Mouse (Mus musculus) forelimb bud, embryonic 11.5 days (tissue): ENCODE data around the gene Podn.

Experiments used
- DNase-seq: peaks from one replicate; pipeline ENCODE4 v3.0.0-alpha.2; 2012; ENCODE audit warnings: low read depth, low spot score

The Podn gene

DNA sequence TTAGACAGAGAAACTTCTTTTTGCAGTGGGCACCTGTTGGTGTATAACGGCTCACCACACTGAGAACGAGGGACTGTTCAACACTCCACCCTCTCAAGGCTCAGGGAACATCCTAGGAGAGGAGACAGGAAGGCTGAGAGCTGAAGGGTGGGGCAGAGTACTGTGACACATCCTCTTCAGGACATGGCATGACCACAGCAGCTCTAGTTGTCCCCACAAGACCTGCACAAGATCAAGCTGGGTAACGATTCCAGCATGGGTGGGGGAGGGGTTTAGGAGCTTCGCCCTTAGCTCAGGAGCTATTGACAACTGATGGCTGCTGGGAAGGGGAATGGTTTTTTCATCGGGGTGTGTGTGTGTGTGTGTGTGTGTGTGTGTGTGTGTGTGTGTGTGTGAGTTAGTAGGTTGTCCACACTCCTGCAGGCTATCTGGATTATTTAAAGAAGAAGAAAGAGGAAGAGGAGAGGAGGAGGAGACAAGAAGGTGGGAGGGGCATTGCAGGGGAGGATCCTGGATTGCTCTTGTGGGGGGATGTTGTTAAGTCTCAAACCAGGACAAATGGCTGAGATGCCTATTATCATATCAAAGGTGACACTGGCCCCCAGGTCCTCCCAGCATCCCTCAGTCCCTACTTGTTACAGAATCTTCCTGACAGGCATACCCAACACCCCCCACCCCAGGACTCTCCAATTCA is 129.7 kb downstream of the Podn start:
- no peak for DNase-seq
